Mouse (Mus musculus): ENCODE data around the gene Ubc. TPM values are rescaled to one million over a fixed set of nuclear protein-coding genes. Genes with fewer than 3 reads are reported as not detected.
"Not testable (repeated sequence)": the region's sequence is repeated elsewhere in the genome, so short reads cannot be mapped to it uniquely, and the experiment has no call there.

Gene Ubc
- polyA plus RNA-seq (2016; fragmentation: Nextera tagmentation; extraction: Ambion mirVana): 928 and 1,134 TPM in 2 replicates

GRCm38 (mm10) chr5:125389579-125390441, at the start of gene Ubc:
Ubc (minus strand) TSS chr5:125390202.
- H3K4me3 ChIP-seq: peak within 1 kb of the TSS; percentile 98
- peaks cover 26% of the 10 kb centered on the region for H3K36me3 ChIP-seq
- peaks cover 43% of the 10 kb centered on the region for H3K4me1 ChIP-seq (replicated peaks)
- H3K27me3 ChIP-seq (ENCODE audit: insufficient read depth, poor library complexity, severe bottlenecking): no peaks in the 10 kb centered on the region
- H3K27ac ChIP-seq: peak within 1 kb of the TSS; percentile 98
- no peaks in the 10 kb centered on the region for H3K9me3 ChIP-seq
- WGBS: 2% methylated on average over 69 of the region's 69 CpGs
- DNase-seq (ENCODE audit: low spot score): peak; percentile 89

- H3K27me3 ChIP-seq (ENCODE audit: insufficient read depth, poor library complexity, severe bottlenecking); DNase-seq (ENCODE audit: low spot score); H3K9me3 ChIP-seq: not testable (repeated sequence)
- 57% methylated on average over 15 of the region's 15 CpGs for WGBS
- Histone ChIP-seq H3K36me3 (peaks cover 25% of the 10 kb centered on the region), H3K27ac (peak overlapping the region; percentile 92; the same call in 1 of the 2 replicates), H3K4me3 (peak overlapping the region; percentile 90), H3K4me1 (replicated peaks) (peaks cover 16% of the 10 kb centered on the region)
Measured at GRCm38 (mm10) chr5:125434347-125434746, 44.3 kb upstream of the Ubc start.

GRCm38 (mm10) chr5:125433793-125434337, 43.9 kb upstream of the Ubc start, which contains the start of gene Dhx37:
Dhx37 (minus strand) TSS chr5:125434121.
- H3K4me3 ChIP-seq: peak within 1 kb of the TSS; percentile 90
- peaks cover 16% of the 10 kb centered on the region for H3K4me1 ChIP-seq (replicated peaks)
- peaks cover 30% of the 10 kb centered on the region for H3K36me3 ChIP-seq
- peak within 1 kb of the TSS; percentile 92 for H3K27ac ChIP-seq
- H3K27me3 ChIP-seq (ENCODE audit: insufficient read depth, poor library complexity, severe bottlenecking): no peaks in the 10 kb centered on the region
- under 1% methylated on average over 46 of the region's 46 CpGs for WGBS
- peak; percentile 95 for DNase-seq (ENCODE audit: low spot score)
- no peaks in the 10 kb centered on the region for H3K9me3 ChIP-seq

DNA sequence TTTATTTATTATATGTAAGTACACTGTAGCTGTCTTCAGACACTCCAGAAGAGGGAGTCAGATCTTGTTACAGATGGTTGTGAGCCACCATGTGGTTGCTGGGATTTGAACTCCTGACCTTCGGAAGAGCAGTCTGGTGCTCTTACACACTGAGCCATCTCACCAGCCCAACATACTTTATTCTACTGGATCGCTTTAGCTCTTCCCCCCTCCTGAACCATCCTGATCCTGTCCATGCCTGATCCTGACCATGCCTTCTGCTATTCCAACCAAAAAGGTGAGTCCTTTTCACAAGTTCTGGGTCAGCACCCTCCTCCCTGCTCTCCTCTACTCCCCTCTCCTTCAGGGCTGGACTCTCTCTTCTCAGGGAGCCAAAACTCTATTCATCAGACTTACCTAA, 42.3 kb upstream of the Ubc start:
- peaks cover 16% of the 10 kb centered on the region for H3K4me1 ChIP-seq (replicated peaks)
- H3K27ac ChIP-seq; H3K27me3 ChIP-seq (ENCODE audit: insufficient read depth, poor library complexity, severe bottlenecking); DNase-seq (ENCODE audit: low spot score); H3K9me3 ChIP-seq: not testable (repeated sequence)
- H3K4me3 ChIP-seq: peak overlapping the region; percentile 90; the same call in 1 of the 2 replicates
- 99% methylated on average over 2 of the region's 2 CpGs for WGBS
- H3K36me3 ChIP-seq: peaks cover 46% of the 10 kb centered on the region

- Histone ChIP-seq H3K27me3 (ENCODE audit: insufficient read depth, poor library complexity, severe bottlenecking) (no peaks in the 10 kb centered on the region), H3K4me3 (no peak overlapping the region), H3K36me3 (peaks cover 100% of the 10 kb centered on the region), H3K9me3 (no peaks in the 10 kb centered on the region), H3K4me1 (replicated peaks) (no peaks in the 10 kb centered on the region), H3K27ac (no peak overlapping the region)
- 89% methylated on average over 10 of the region's 10 CpGs for whole genome bisulfite sequencing
- DNase-seq (ENCODE audit: low spot score): no peak
Measured at GRCm38 (mm10) chr5:125426343-125426742, 36.3 kb upstream of the Ubc start.

DNA sequence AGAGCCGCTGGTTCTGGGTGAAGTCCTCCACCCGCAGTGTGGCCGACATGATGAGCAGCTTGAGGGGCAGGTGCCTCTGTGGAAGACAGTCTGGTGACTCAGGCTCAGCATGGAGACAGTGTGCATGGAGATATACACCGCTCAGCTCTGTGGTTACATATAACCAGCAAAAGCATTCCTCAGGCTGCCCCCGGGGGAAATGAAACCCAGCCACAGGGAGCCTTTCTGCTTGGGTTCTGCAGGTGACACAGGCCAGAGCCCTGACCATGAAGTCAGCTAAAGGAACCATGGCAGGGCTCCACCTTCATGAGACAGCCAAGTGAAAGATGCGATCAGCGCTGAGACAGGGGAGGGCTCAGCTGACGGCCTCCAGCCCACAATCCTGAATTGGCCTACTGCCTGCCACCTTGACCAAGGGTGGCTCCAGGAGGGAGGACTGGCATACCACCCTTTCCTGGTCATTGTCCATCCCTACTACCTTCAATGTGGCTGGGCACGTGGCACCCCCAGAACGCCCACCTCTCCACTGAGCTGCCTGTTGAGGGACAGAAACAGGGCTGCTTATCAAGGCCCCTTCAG, 35.8 kb upstream of the Ubc start:
- no peaks in the 10 kb centered on the region for H3K4me1 ChIP-seq (replicated peaks)
- no peak overlapping the region for H3K27ac ChIP-seq
- H3K36me3 ChIP-seq: peaks cover 100% of the 10 kb centered on the region
- H3K9me3 ChIP-seq: no peaks in the 10 kb centered on the region
- no peak overlapping the region for H3K4me3 ChIP-seq
- WGBS: 97% methylated on average over 10 of the region's 10 CpGs
- no peak for DNase-seq (ENCODE audit: low spot score)
- H3K27me3 ChIP-seq (ENCODE audit: insufficient read depth, poor library complexity, severe bottlenecking): no peaks in the 10 kb centered on the region

- H3K9me3 ChIP-seq: no peaks in the 10 kb centered on the region
- no peak overlapping the region for H3K27ac ChIP-seq
- H3K36me3 ChIP-seq: peaks cover 100% of the 10 kb centered on the region
- H3K4me1 ChIP-seq (replicated peaks): no peaks in the 10 kb centered on the region
- no peaks in the 10 kb centered on the region for H3K27me3 ChIP-seq (ENCODE audit: insufficient read depth, poor library complexity, severe bottlenecking)
- WGBS: 85% methylated on average over 11 of the region's 11 CpGs
- no peak for DNase-seq (ENCODE audit: low spot score)
- H3K4me3 ChIP-seq: no peak overlapping the region
Measured at GRCm38 (mm10) chr5:125419124-125419523, 29.1 kb upstream of the Ubc start.

- H3K36me3 ChIP-seq: peaks cover 100% of the 10 kb centered on the region
- no peak for DNase-seq (ENCODE audit: low spot score)
- no peaks in the 10 kb centered on the region for H3K4me1 ChIP-seq (replicated peaks)
- H3K4me3 ChIP-seq: no peak overlapping the region
- H3K27me3 ChIP-seq (ENCODE audit: insufficient read depth, poor library complexity, severe bottlenecking): no peaks in the 10 kb centered on the region
- WGBS: 93% methylated on average over 12 of the region's 12 CpGs
- no peaks in the 10 kb centered on the region for H3K9me3 ChIP-seq
- H3K27ac ChIP-seq: no peak overlapping the region
Measured at GRCm38 (mm10) chr5:125418636-125419035, 28.6 kb upstream of the Ubc start.

- H3K27me3 ChIP-seq (ENCODE audit: insufficient read depth, poor library complexity, severe bottlenecking): no peaks in the 10 kb centered on the region
- no peak overlapping the region for H3K27ac ChIP-seq
- no peaks in the 10 kb centered on the region for H3K9me3 ChIP-seq
- H3K4me1 ChIP-seq (replicated peaks): no peaks in the 10 kb centered on the region
- no peak for DNase-seq (ENCODE audit: low spot score)
- H3K36me3 ChIP-seq: peaks cover 88% of the 10 kb centered on the region
- WGBS: 94% methylated on average over 8 of the region's 8 CpGs
- H3K4me3 ChIP-seq: no peak overlapping the region
Measured at GRCm38 (mm10) chr5:125416183-125416582, 26.2 kb upstream of the Ubc start.

DNA sequence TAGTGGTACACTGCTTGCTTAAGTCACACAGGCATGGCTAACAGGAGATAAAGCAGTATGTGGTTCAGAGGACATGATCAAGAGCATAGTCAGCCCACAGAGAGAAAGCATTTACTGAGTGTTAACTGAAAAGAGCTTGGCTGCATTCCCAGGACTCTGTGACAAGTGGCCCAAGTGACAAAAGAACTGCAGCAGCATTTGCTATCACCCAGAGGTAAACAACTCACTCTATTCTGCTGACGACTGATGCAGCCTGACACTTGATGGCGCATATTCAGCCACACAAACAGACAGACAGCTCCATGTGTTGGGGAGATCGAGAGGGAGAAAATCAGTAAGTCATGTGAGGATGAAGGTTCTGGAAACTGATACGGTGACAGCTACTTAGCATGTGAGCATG, 23.8 kb upstream of the Ubc start:
- 87% methylated on average over 4 of the region's 4 CpGs for WGBS
- Histone ChIP-seq H3K4me1 (replicated peaks) (peaks cover 12% of the 10 kb centered on the region), H3K4me3 (no peak overlapping the region), H3K36me3 (peaks cover 64% of the 10 kb centered on the region), H3K27me3 (ENCODE audit: insufficient read depth, poor library complexity, severe bottlenecking) (no peaks in the 10 kb centered on the region), H3K27ac (no peak overlapping the region), H3K9me3 (no peaks in the 10 kb centered on the region)
- no peak for DNase-seq (ENCODE audit: low spot score)

DNA sequence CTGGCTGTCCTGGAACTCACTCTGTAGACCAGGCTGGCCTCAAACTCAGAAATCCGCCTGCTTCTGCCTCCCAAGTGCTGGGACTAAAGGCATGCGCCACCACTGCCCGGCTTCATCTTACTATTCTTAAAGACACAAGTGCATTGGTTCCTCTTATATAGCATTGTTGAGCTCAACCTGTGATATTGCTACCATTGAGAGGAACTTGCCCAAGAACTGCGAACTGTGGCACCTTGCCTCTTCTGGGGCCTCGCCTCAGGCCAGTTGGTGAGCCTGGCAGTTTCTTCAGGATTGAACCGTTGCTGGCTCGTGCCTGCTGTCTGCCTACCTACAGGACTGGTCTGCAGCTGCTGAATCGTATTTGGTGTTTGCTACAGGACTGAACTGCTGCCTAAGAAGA, 22.5 kb upstream of the Ubc start:
- H3K27ac ChIP-seq; H3K27me3 ChIP-seq (ENCODE audit: insufficient read depth, poor library complexity, severe bottlenecking); H3K4me3 ChIP-seq; DNase-seq (ENCODE audit: low spot score); H3K9me3 ChIP-seq: not testable (repeated sequence)
- H3K4me1 ChIP-seq (replicated peaks): peaks cover 15% of the 10 kb centered on the region
- 92% methylated on average over 8 of the region's 8 CpGs for WGBS
- peaks cover 51% of the 10 kb centered on the region for H3K36me3 ChIP-seq

DNA sequence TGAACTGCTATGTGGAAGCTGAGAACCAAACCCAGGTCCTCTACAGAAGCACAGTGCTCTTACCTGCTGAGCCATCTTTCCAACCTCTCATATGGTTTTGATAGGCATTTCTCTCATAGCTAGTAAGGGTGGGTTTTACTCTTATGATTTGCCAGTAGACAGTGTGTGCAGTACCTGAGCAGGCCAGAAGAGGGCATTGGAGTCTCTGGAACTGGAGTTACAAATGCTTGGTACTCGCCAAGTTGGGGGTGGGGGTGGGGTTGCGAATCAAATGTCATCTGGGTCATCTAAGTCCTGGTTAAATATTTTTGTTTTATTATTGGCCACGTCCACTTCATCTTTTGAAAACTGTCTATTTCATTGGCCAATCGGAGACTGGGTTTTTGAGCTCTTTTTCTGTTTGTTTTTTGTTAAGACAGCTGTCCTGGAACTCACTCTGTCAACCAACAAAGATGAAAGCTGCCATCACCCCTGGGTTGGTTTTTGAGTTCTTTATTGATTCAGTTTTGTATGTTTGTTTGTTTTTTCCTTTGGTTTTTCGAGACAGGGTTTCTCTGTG, 22.0 kb upstream of the Ubc start:
- Histone ChIP-seq H3K4me1 (replicated peaks) (peaks cover 20% of the 10 kb centered on the region), H3K27me3 (ENCODE audit: insufficient read depth, poor library complexity, severe bottlenecking) (no peaks in the 10 kb centered on the region), H3K36me3 (peaks cover 46% of the 10 kb centered on the region), H3K27ac (no peak overlapping the region), H3K4me3 (no peak overlapping the region), H3K9me3 (no peaks in the 10 kb centered on the region)
- DNase-seq (ENCODE audit: low spot score): peak; percentile 72
- 57% methylated on average over 5 of the region's 5 CpGs for WGBS

Measured in hindbrain, embryonic 10.5 days (tissue).